Mouse (Mus musculus) gastrocnemius, adult 8-10 months (tissue): ENCODE results near the gene Adgrf5. TPM values are rescaled to one million over a fixed set of nuclear protein-coding genes. Genes with fewer than 3 reads are reported as not detected.
"Not testable (repeated sequence)": the region's sequence is repeated elsewhere in the genome, so short reads cannot be mapped to it uniquely, and the experiment has no call there.

Experiments
- DNase-seq, 2 experiments: peaks; one replicate each; pipeline ENCODE4 v3.0.0; 2022; ENCODE audit warnings: low spot score in 2 of 2
- total RNA-seq, 4 experiments: library from RNA; stranded (reverse); gene quantifications; 2 replicates each; pipeline ENCODE4 v1.2.4; 2022

Adgrf5 gene
- total RNA-seq: 10 to 100 TPM; 52.7 to 77.3 (median 63.6) TPM

GRCm38 (mm10) chr17:43359826-43360619, at the start of gene Adgrf5:
TSS of gene Adgrf5 (plus strand) at chr17:43360451.
- DNase-seq: no peak

GRCm38 (mm10) chr17:43325986-43326671, 34.1 kb upstream of the Adgrf5 start:
- DNase-seq: no peak

GRCm38 (mm10) chr17:43326726-43327700, 33.2 kb upstream of the Adgrf5 start:
- no peak for DNase-seq

GRCm38 (mm10) chr17:43327810-43328209, 32.4 kb upstream of the Adgrf5 start:
- no peak for DNase-seq

GRCm38 (mm10) chr17:43329216-43329615, 31.0 kb upstream of the Adgrf5 start:
- DNase-seq: no peak

- DNase-seq: no peak
Measured at GRCm38 (mm10) chr17:43329761-43330183, 30.5 kb upstream of the Adgrf5 start.

GRCm38 (mm10) chr17:43332686-43333085, 27.6 kb upstream of the Adgrf5 start:
- DNase-seq: no peak

GRCm38 (mm10) chr17:43334074-43334473, 26.2 kb upstream of the Adgrf5 start:
- no peak for DNase-seq

- DNase-seq: no peak
Measured at GRCm38 (mm10) chr17:43337643-43338042, 22.6 kb upstream of the Adgrf5 start.

- no peak for DNase-seq
Measured at GRCm38 (mm10) chr17:43338279-43338678, 22.0 kb upstream of the Adgrf5 start.

GRCm38 (mm10) chr17:43346499-43346898, 13.8 kb upstream of the Adgrf5 start:
- not testable (repeated sequence) for DNase-seq

GRCm38 (mm10) chr17:43357902-43358539, 2.2 kb upstream of the Adgrf5 start:
- no peak for DNase-seq

- DNase-seq: no peak
Measured at GRCm38 (mm10) chr17:43361021-43361420, 770 bp downstream of the Adgrf5 start.

GRCm38 (mm10) chr17:43362362-43362761, 2.1 kb downstream of the Adgrf5 start:
- DNase-seq: no peak

- DNase-seq: no peak
Measured at GRCm38 (mm10) chr17:43362881-43363280, 2.6 kb downstream of the Adgrf5 start.

GRCm38 (mm10) chr17:43363921-43364320, 3.7 kb downstream of the Adgrf5 start:
- no peak for DNase-seq

- no peak for DNase-seq
Measured at GRCm38 (mm10) chr17:43365297-43365696, 5.0 kb downstream of the Adgrf5 start.

- DNase-seq: no peak
Measured at GRCm38 (mm10) chr17:43366486-43366885, 6.2 kb downstream of the Adgrf5 start.

GRCm38 (mm10) chr17:43368171-43368576, 7.9 kb downstream of the Adgrf5 start:
- DNase-seq: no peak

- DNase-seq: no peak
Measured at GRCm38 (mm10) chr17:43372604-43373003, 12.4 kb downstream of the Adgrf5 start.

GRCm38 (mm10) chr17:43374020-43374419, 13.8 kb downstream of the Adgrf5 start:
- no peak for DNase-seq
